Mouse (Mus musculus) granulocyte monocyte progenitor cell, adult 5-6 weeks (primary cell): ENCODE measurements around the gene Cpt1b. TPM values are rescaled to one million over a fixed set of nuclear protein-coding genes. Genes with fewer than 3 reads are reported as not detected.

Source experiments
- total RNA-seq, 2 experiments: library from RNA; stranded (forward) in 1 of 2; stranded (reverse) in 1 of 2; fragments of 200-712, 200-1000 nt in 1 of 2; fragments of >200 nt in 1 of 2; fragmentation: Nextera tagmentation in 1 of 2; gene quantifications; 2 replicates each; pipeline ENCODE4 v1.2.3; 2014 to 2017

Gene Cpt1b
- total RNA-seq, 2 experiments from 2014 or later: 2.8 TPM; not detected in 1

Other genes with a start within 250 kb of the Cpt1b start
- gene Plxnb2, start 245.1 kb downstream of the Cpt1b start, total RNA-seq (2014; fragmentation: Nextera tagmentation): 19.1 and 23.4 TPM in 2 replicates
- 11.0 and 14.7 TPM in 2 replicates for gene Plxnb2, start 245.1 kb downstream of the Cpt1b start, total RNA-seq (2017)
- gene Dennd6b, start 229.4 kb downstream of the Cpt1b start, total RNA-seq (2014; fragmentation: Nextera tagmentation): 4.3 and 6.1 TPM in 2 replicates
- gene Dennd6b, start 229.4 kb downstream of the Cpt1b start, total RNA-seq (2017): 2.5 and 4.7 TPM in 2 replicates
- gene Ppp6r2, start 214.3 kb downstream of the Cpt1b start, total RNA-seq (2014; fragmentation: Nextera tagmentation): 9.2 and 10.5 TPM in 2 replicates
- gene Ppp6r2, start 214.3 kb downstream of the Cpt1b start, total RNA-seq (2017): 5.8 and 6.4 TPM in 2 replicates
- gene Sbf1, start 110.6 kb downstream of the Cpt1b start, total RNA-seq (2014; fragmentation: Nextera tagmentation): 88.1 and 131 TPM in 2 replicates
- 43.1 and 52.0 TPM in 2 replicates for gene Sbf1, start 110.6 kb downstream of the Cpt1b start, total RNA-seq (2017)
- not detected in 2 replicates for gene Adm2, start 103.1 kb downstream of the Cpt1b start, total RNA-seq (2014; fragmentation: Nextera tagmentation)
- not detected in 2 replicates for gene Adm2, start 103.1 kb downstream of the Cpt1b start, total RNA-seq (2017)
- not detected in 2 replicates for gene Miox, start 91.5 kb downstream of the Cpt1b start, total RNA-seq (2014; fragmentation: Nextera tagmentation)
- not detected in 2 replicates for gene Miox, start 91.5 kb downstream of the Cpt1b start, total RNA-seq (2017)
- 15.4 and 22.3 TPM in 2 replicates for gene Lmf2, start 70.2 kb downstream of the Cpt1b start, total RNA-seq (2014; fragmentation: Nextera tagmentation)
- gene Lmf2, start 70.2 kb downstream of the Cpt1b start, total RNA-seq (2017): 8.9 and 11.0 TPM in 2 replicates
- 87.4 and 136 TPM in 2 replicates for gene Ncaph2, start 70.1 kb downstream of the Cpt1b start, total RNA-seq (2014; fragmentation: Nextera tagmentation)
- 92.2 and 118 TPM in 2 replicates for gene Ncaph2, start 70.1 kb downstream of the Cpt1b start, total RNA-seq (2017)
- gene Sco2, start 52.0 kb downstream of the Cpt1b start, total RNA-seq (2014; fragmentation: Nextera tagmentation): 12.4 and 27.5 TPM in 2 replicates
- 22.7 and 31.5 TPM in 2 replicates for gene Sco2, start 52.0 kb downstream of the Cpt1b start, total RNA-seq (2017)
- gene Tymp, start 48.8 kb downstream of the Cpt1b start, total RNA-seq (2014; fragmentation: Nextera tagmentation): not detected in 2 replicates
- gene Tymp, start 48.8 kb downstream of the Cpt1b start, total RNA-seq (2017): 0.43 and 1.1 TPM in 2 replicates
- 3.1 and 4.2 TPM in 2 replicates for gene Odf3b, start 46.6 kb downstream of the Cpt1b start, total RNA-seq (2014; fragmentation: Nextera tagmentation)
- 0.46 TPM in 1 of 2 replicates, not detected in the other for gene Odf3b, start 46.6 kb downstream of the Cpt1b start, total RNA-seq (2017)
- gene Klhdc7b, start 40.9 kb downstream of the Cpt1b start, total RNA-seq (2014; fragmentation: Nextera tagmentation): not detected in 2 replicates
- gene Klhdc7b, start 40.9 kb downstream of the Cpt1b start, total RNA-seq (2017): 0.13 TPM in 1 of 2 replicates, not detected in the other
- not detected in 2 replicates for gene Syce3, start 15.4 kb downstream of the Cpt1b start, total RNA-seq (2014; fragmentation: Nextera tagmentation)
- gene Syce3, start 15.4 kb downstream of the Cpt1b start, total RNA-seq (2017): not detected in 2 replicates
- gene C730034F03Rik, start 3.7 kb upstream of the Cpt1b start, total RNA-seq (2014; fragmentation: Nextera tagmentation): not detected in 2 replicates
- gene C730034F03Rik, start 3.7 kb upstream of the Cpt1b start, total RNA-seq (2017): 2.7 and 3.6 TPM in 2 replicates
- not detected in 2 replicates for gene Gm44502, start 3.8 kb upstream of the Cpt1b start, total RNA-seq (2014; fragmentation: Nextera tagmentation)
- gene Gm44502, start 3.8 kb upstream of the Cpt1b start, total RNA-seq (2017): 0.82 TPM in 1 of 2 replicates, not detected in the other
- gene Chkb, start 4.0 kb upstream of the Cpt1b start, total RNA-seq (2014; fragmentation: Nextera tagmentation): 77.0 and 85.0 TPM in 2 replicates
- gene Chkb, start 4.0 kb upstream of the Cpt1b start, total RNA-seq (2017): 25.3 and 27.7 TPM in 2 replicates
- gene Mapk8ip2, start 28.1 kb upstream of the Cpt1b start, total RNA-seq (2014; fragmentation: Nextera tagmentation): not detected in 2 replicates
- not detected in 2 replicates for gene Mapk8ip2, start 28.1 kb upstream of the Cpt1b start, total RNA-seq (2017)
- gene Arsa, start 51.6 kb upstream of the Cpt1b start, total RNA-seq (2014; fragmentation: Nextera tagmentation): 12.7 and 21.4 TPM in 2 replicates
- gene Arsa, start 51.6 kb upstream of the Cpt1b start, total RNA-seq (2017): 8.5 and 30.3 TPM in 2 replicates
- gene Shank3, start 73.8 kb upstream of the Cpt1b start, total RNA-seq (2014; fragmentation: Nextera tagmentation): 0.34 and 0.58 TPM in 2 replicates
- 0.26 and 0.47 TPM in 2 replicates for gene Shank3, start 73.8 kb upstream of the Cpt1b start, total RNA-seq (2017)
- gene Acr, start 142.5 kb upstream of the Cpt1b start, total RNA-seq (2014; fragmentation: Nextera tagmentation): not detected in 2 replicates
- gene Acr, start 142.5 kb upstream of the Cpt1b start, total RNA-seq (2017): not detected in 2 replicates
- 10.2 and 16.8 TPM in 2 replicates for gene Rabl2, start 166.1 kb upstream of the Cpt1b start, total RNA-seq (2014; fragmentation: Nextera tagmentation)
- 11.1 and 18.9 TPM in 2 replicates for gene Rabl2, start 166.1 kb upstream of the Cpt1b start, total RNA-seq (2017)